Mouse (Mus musculus) thymus, adult 18-20 months (tissue): ENCODE measurements around the gene Il17rd.

Experiments used
- DNase-seq, 2 experiments: peaks; one replicate each; pipeline ENCODE4 v3.0.0; 2022; ENCODE audit warnings: mixed read lengths in 2 of 2

Gene Il17rd

DNA sequence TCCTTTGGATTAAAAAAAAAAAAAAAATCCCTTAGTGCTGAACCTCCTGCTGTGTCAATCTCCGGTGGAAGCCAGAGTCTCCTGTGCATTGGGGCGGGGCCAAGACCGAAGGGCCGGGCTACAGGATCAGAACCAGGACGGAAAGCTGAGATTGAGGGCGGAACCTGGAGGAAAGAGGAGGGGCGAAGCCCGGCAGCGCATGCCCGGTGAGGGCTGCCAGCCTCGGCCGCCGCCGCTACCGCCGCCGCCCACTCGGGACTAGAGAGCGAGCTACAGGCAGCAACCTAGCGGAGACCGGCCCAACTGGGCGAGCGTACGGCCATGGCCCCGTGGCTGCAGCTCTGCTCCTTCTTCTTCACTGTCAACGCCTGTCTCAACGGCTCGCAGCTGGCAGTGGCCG lies at the start of gene Il17rd:
Gene Il17rd (plus strand): TSS at position 159 of the 400 bp plus-strand sequence.
- DNase-seq, result peak; percentile 64

DNA sequence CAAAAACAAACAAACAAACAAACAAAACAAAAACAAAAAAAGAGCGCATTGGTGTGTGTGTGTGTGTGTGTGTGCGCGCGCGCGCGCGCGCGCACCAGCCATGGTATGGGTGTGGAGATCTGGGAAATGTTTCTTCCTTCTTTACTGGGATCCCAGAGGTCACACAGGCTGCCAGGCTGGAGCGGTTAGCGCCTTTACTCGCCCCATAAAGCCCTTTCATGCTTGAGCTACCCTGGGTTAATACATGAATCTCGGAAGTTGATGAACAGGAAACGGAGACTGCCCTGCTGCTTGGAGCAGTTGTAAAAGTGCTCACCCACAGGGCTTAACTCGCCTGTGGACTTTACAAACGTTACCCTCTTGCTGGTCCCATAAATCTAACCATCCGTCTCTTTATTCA lies 47.1 kb upstream of the Il17rd start:
- DNase-seq, result no peak

DNA sequence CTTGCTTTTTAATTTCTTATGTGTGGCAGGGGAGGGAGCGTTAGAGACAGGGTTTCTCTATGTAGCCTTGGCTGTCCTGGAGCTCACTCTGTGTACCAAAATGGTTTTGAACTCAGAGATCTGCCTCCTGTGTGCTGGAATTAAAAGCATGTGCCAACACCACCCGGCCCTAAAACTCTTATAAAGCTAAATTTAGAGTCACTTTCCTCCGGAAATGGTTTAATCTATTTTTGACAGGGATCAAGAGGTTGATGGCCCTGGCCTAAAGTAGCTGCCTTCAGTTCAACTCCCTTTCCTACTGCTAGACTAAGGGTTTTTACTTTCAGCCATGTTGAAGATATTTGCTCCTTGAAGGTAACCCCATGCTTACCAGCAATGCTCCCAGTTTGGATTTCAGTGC lies 45.3 kb upstream of the Il17rd start:
- no peak for DNase-seq

DNA sequence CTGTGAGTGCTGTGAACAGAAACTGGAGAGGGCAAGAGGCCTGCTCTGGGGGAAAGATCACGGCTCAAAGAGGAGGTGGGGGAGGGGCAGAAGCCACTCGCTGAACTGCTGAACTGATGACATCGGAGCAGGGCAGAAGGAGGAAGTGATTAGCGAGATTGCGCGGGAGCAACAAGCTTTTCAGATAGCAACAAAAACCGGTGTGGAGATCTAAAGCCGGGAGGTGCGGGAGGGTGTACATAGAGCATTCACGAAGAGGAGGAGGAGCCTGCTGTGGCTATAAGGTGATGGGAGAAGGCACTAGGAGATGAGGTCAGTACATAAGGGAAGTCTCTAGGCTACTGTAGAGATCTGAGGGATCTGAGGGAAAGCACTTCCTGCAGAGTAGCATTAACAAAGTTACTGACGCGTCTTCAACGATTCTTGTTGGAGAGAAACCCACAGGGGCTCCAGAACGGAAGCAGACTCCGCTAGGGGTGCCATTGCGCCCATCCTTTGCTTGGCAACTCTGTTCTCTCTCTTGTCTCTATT lies 44.5 kb upstream of the Il17rd start, which contains the start of gene Hesx1:
Gene Hesx1 (plus strand): TSS at position 206 of the 531 bp plus-strand sequence.
- peak; percentile 42 to 63 for DNase-seq

DNA sequence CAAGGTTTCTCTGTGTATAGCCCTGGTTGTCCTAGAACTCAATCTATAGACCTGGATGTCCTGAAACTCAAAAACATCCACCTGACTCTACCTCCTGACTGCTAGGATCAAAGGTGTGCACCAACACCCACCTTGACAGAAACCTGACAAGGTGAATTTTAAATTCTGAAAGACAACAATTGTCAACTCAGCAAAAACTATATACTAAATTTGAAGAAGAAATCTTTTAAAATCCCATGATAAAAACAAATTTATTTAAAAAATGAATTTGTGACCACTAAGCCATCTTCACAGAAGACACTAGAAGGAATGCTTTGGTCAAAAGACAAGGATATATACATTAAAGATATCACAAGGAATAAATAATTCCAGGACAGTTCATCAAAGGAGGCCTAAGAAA lies 42.5 kb upstream of the Il17rd start:
- DNase-seq, result no peak

DNA sequence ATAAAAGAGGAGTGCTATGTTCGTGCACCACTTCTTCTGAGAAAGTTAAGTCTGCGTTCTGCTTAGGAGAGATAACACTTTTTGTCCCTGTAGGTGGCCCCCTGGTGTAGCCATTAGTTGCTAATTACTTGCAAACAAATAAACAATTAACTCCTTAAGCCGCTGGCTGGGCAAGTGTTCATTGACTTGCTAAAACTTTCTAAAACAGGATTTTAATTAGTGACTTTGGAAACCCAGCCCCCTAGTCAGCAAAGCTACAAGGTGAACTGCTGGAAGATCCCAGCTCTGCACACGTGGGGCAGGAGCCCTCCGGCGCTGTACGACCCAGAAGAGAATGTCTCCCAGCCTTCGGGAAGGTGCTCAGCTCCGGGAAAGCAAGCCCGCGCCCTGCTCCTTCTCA lies 38.4 kb upstream of the Il17rd start:
- DNase-seq, result no peak

DNA sequence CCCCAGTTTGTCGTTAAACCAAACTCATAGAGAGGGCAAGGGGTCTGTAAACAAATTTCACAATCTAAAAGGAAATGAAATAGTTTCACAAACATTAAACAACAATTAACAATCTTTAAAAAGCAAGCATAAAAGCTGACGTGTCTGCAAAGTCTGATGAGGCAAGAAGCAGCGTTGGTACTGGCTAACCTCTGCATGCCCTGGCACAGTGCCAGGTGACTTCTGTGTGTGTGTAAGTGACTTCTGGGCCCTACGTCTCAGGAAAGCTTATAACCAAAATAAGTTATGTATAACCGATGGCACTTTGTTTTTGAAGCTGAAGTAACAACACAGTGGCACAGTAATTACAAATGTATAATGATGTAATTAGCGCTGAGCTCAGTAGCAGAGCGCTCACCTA lies 33.8 kb upstream of the Il17rd start:
- DNase-seq, result no peak

DNA sequence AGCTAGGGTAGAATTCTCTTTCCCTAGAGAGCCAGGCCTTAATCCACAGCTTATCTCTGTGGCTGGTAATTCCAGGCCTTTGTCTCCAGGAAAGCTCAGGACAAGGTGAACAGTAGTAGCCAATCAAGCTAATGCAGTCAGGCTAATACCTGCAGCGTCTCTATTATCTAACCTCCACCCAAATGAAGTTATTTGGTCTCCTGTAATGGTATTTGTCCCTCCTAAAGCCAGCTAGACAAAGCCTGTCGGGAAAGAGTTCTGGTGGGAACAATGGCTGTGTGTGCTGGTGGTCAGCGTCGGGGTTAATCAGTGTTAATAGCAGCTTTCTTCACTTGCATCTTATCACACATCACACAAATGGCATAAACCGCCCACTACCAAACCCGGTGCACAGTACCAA lies 32.8 kb upstream of the Il17rd start:
- no peak for DNase-seq

DNA sequence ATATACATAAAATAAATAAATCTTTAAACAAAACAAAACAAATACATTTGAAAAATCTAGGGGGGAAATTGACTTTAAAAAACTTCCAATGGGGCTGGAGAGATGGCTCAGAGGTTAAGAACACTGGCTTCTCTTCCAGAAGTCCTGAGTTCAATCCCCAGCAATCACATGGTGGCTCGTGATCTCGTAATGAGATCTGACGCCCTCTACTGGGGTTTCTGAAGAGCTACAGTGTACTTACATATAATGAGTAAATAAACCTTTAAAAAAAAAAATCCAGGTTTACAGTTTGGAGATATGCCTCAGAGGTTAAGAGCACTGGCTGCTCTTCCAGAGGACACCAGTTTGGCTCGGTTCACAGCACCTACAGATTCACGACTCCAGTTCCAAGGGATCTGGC lies 27.2 kb upstream of the Il17rd start:
- no peak for DNase-seq

DNA sequence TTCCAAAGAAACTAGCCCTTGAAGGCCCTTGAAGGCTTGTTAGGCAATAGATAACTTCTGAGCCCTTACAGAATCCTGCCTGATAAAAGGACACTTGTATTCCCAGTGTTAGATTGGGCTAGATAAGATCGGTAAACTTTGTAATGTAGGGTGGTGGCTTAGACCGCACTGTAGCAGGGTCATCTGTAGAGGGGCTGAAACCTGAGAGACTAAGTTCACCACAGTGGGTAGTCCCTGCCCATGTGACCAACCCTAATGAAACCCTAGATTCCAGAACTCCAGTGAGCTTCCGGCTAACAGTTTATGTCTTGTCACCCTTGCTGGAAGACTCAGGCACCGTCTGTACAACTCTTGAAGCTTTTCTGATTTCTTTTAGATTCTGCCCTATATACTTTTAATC lies 25.1 kb upstream of the Il17rd start:
- no peak for DNase-seq

DNA sequence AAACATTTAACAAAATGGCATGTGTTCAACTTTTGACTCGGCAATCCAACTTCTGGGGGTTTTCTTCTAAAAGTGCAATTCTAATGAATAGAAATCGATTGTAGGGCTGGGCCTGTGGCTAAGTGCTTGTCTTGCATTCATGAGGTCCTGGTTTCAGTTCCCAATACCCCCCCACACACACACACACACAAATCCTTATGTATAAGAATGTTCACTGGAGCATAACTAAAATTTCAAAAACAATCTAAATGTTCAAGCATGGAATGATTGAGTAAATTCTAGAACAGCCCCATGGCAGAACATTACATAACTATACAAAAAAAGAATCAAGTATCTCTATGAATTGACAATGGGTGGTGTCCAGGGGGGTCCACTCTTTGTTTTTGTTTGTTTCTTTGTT lies 20.8 kb upstream of the Il17rd start:
- no peak for DNase-seq

DNA sequence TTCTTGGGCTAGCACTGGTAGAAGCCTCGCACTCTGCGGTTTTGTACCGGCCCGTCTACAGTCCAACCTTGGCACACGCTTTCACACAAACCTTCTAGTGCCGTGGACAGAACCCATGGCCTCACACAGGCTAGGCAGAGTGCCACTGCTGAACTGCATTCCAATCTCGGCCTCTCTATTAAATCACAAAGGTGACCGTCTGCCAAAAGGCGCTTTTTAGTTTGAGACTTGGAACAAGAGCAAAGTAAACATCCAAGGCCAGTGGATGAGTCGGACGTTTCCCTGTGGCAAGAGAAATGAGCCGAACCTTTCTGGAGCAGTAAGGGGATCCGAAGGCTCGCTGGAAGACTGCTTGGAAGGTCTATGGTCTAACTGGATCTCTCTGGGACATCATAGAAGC lies 18.9 kb upstream of the Il17rd start:
- no peak for DNase-seq

DNA sequence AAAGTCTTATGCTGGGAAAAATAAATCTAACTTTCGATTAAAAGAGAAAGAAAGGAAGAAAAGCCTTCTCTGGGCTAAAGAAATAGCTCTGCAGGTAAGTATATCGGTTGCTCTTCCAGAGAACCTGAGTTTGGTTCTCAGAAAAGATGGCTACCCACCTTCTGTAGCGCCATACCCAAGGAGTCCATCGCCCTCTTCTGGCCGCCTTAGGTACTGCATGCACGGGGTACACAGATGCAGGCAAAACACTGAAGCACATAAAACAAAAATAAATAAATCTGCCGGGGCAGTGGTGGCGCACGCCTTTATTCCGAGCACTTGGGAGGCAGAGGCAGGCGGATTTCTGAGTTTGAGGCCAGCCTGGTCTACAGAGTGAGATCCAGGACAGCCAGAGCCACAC lies 15.9 kb upstream of the Il17rd start:
- peak; percentile 16 to 25 for DNase-seq

DNA sequence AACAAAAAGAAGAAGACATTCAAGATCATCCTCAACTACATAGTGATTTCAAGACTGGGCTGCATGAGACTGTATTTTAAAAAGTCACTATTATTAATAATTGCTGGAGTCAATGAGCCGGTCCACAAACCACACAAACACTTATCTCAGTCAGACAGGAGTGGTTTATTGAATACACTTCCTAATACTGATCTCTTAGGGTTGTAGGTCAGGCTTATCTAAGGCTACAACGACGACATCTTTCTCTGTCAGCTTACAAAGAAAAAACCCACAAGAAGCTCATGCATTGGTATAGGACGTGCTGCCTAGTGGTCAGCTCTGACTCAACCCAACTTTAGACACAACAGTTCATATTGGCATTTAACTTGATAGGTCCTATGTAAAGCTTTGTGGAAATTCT lies 14.1 kb upstream of the Il17rd start:
- no peak for DNase-seq

DNA sequence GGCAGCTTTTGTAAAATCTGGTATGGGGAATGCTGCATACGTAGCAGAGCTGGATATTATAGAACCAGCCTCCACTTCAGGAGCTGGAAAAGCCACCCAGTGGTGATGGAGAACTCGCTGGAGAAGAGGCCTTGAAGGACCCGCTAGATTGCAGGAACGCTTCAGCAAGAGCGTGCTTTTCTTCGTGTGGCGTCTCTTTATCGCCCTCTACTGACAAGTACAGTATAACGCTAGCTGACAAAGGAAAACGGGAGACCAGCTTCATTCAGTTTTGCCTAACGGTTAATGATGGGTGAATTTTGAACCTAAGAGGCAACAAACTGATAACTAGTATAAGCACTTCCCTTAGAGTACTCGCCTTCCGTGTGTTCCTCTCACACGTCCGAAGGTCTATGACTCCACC lies 9.0 kb upstream of the Il17rd start:
- DNase-seq, result no peak

DNA sequence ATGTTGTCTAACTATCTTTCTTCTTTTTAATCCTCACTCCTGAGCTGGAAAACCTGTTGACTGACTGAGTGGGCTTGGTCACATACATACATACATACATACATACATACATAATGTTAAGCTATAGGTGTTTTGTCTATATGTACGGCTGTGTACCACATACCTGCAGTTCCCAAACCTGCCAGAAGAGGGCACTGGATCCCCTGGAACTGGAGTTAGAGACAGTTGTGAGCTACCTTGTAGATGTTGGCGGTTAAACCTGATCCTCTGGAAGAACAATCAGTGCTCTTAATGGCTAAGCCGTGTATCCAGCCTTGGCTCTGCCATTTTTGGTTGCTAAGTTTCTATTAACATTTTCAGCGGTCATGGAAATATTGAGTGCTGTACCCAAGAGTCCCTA lies 7.6 kb upstream of the Il17rd start:
- peak; percentile 13 to 30 for DNase-seq

DNA sequence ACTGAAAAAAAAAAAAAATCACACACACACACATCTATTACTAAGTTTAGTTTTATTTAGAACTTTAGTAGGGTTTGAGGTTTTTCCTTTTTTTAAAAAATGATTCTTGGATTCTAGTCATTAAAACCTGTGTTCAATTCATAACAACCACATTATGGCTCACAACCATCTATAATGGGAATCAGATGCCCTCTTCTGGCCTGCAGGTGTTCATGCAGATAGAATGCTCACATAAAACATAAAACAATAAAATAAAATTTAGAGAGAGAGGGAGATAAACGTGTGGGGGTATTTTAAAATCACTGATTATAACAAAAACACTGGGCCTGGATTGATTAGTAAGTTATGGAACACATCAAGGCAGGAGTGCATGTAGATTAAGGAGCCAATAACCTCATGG lies 1.2 kb upstream of the Il17rd start:
- no peak for DNase-seq

DNA sequence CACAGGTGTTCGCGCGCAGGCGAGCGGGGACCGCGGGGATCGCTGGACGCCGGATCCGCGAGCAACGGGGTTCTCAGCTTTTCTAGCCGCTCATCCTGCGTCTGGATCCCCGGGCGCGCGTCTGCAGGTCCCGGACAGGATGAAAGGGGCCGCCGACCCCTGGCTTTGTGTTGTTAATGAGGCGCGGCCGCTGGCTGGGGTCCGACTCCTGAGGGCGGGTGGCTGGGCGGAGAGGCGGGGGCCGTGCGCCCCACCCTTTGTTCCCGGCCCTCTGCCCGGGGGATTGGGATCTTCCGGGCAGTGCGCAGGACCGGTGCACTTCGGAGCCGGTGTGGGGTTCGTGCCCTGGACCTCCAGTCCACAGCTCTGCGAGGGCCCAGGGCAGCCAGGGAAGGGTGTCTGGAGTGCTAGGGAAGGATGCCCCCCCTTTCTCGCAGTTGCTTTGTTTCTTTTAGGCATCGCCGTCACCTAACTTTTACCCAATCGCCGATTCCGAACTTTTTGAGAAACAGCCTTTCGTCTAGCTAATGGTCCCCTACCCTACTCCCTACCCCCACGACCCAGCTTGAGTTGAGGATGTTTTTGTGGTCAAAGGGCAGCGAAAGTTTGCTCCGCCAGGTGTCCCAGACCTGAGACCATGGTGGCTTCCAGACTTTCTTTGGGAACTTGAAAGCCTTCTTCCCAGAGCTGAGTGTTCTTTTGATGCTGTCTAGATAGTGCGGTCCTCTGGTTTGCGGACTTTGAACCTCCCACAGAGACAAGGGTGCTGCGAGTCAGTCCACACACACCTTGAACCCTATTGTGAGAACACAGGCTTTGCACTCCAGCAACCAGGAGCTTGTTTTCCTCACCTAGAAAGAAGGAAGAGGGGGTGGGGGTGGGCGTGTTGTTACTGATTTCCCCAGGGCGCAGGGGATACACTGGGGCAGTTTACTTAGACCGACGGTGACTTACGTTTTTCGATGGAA lies 824 bp downstream of the Il17rd start:
- DNase-seq, result no peak

DNA sequence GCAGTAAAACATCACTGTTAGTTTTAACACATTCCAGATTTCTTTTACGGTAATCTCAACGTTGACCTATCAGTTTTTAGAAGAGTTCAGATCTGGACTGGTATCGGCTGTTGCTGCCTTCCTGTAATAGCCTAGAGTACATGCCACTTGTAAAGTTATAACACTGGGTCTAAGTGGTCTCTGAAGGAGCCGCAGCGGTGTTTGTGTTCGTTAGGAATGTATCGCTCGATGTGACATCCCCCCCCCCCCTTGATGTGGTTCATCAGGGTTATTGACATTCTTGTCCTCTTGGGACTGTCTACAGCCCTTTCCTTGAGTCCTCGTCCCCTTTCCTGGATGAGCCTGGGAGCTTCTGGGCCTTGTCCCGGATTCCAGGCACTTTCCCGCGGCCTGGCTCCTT lies 1.7 kb downstream of the Il17rd start:
- no peak for DNase-seq

DNA sequence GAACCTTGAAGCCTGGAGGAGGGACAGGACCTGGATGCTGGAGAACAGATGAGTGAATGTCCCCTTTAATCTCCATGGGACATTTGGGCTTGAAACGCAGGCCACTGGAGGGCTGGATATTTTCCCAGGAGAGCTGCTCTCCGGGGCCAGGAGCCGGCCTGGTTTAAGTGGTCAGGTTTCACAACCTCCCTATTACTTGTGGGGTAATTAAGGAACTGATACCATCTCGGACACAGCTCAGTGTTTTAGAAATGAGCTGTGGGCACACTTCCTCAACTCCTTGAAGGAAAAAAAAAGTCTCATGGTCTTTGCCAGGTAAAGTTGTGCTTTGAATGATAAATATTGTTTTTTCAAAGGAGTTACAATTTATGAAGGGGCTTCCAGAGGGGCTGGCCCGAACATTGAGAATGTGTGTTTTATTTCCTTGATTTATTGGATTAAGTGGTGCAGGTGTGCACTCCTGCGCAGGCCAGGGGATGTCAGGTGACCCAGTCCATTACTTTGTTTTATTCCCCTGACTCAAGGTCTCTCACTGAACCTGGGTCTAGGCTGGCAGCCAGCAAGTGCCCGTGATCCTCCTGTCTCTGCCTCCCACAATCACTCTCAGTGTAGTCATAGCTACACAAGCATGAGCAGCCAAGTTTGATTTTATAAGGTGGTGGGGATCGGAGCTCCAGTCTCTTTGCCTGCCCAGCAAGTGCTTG lies 3.7 kb downstream of the Il17rd start:
- DNase-seq, result no peak

DNA sequence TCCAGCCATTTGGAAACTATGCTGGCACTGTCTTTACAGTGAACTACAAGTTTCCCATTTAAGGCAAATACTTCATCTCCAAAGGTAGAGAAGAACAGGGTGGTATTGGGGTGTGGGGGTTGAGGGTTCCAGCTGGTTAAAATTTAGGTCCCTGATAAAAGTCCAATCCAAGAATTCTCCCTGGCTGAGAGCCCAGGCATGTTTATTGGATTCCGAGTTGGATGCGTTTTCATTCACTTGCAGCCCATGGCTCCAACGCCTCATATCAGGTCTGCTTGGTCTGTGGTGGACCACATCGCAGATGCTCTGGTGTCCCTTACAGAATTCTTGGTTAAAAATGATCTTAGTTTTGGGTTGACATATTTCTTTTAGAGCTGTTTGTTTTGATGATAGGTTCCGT lies 4.7 kb downstream of the Il17rd start:
- DNase-seq, result no peak

DNA sequence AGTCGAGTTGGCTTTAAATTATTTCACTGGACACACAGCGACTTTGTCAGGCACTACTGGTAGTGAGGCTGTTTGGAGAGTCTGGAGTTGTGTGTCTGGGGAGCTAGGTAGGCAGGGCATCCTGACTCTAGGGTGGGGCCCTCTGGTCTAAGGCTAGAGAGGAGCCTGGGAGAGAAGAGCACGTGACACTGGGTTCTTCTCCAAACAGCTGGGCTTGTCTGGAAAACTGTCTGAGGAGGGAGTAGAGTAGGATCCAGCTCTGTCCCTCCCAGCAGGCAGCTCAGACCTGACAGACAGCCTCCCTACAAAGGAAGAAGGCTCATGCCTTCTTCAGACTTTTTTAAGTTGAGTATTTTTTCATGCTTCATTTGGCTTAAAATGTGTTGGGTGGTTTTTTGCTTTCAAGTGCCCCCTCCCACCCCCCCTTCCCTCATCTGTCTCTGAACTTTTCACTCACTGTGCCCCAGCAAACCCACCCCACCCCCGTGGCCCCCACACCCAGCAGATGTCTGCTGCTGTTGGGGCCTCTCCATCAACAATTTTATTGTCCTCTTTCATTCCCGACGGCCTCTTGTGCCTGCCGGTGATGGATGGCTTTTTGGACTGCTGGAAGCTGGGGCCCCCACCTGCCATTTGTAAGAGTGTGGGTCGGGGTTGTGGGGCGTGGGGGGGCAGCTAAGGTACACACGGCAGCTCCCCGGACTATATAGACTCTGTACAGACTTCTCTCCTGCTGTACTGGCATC lies 5.7 kb downstream of the Il17rd start:
- DNase-seq, result no peak

DNA sequence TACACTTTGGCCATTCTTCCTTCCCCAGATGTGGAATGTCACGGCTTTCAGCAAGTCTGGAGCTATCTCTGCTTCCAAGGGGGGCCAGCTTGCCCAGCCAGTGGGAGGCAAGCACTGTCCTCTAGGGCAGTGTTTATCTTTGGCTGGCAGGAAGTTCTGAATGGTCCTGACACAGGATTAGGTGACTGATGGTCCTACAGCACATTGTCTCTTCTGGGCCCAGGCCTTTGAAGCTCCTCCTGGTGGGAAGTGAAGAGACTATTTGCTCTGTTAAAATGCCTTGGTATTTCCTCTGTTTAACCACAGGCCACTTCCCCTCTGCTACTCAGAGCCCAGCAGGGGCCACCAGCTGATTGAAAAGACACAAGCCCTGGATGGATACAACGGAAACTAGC lies 6.2 kb downstream of the Il17rd start:
- DNase-seq, result peak in 1 of 2 experiments; percentile 9
